Mouse (Mus musculus): Measurements from ENCODE around the gene Efna4.

Gene Efna4

DNA sequence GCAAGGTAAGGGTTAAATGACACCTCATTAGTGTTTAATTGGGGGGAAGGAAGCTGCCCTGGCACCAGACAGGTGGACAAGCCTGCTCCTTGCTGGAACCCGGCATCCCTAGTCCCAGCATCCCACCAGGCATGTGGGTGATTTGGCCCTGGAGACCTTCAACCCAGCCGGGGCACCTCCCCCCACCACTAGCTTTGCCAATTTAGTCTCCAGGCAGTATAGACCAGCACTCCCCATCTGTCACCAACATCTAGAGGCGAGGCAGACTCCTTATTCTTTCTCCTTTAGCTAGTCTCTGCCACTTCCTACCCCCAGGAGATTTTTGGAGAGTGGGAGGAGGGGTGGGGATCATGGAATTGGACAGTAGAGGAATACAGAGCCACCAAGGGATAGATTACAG, 7.5 kb downstream of the Efna4 start:
- peak; percentile 53 to 75 for DNase-seq

GRCm38 (mm10) chr3:89328623-89329022, 9.2 kb downstream of the Efna4 start:
- peak; percentile 28 to 51 for DNase-seq

DNA sequence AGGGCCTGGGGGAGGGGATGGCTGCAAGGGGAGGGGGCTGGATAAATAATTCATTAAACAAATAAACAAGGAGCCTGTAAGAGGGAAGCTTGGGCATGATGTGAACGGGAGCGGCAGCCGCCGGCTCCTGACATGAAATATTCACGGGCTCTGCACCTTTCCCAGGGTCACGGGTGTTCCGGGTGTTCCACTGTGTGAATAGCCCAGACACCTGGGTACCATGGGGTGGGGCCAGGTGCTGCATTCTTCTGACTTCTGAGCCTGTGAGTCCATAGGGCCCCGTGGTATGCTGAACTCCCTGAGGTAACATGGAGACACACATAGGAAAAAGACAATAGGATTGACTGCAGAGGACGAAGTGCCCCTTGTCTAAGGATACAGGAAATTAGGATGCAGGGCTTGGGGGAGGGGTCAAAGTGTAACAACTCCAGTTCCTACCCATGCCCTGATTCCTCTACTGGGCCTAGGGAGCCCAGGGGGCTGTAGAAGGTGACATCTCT, 10.4 kb downstream of the Efna4 start:
- no peak for DNase-seq

DNA sequence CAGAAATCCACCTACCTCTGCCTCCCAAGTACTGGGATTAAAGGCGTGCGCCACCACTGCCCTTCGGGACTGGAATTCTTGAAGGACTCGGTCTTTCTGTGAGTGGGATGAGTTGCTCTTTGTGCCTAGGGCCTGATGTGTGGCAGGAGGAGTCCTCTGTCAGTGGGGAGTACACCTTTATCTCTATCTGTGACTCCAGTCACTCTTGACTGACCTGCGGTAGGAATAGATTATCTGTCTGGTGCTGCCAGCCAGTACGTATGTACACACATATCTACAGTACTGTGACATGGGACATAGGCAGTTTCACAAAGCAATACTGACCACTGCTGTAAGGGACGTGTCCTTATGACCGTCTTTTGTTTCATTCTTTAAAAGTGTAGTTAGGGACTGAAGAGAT, 11.9 kb downstream of the Efna4 start:
- no peak for DNase-seq

DNA sequence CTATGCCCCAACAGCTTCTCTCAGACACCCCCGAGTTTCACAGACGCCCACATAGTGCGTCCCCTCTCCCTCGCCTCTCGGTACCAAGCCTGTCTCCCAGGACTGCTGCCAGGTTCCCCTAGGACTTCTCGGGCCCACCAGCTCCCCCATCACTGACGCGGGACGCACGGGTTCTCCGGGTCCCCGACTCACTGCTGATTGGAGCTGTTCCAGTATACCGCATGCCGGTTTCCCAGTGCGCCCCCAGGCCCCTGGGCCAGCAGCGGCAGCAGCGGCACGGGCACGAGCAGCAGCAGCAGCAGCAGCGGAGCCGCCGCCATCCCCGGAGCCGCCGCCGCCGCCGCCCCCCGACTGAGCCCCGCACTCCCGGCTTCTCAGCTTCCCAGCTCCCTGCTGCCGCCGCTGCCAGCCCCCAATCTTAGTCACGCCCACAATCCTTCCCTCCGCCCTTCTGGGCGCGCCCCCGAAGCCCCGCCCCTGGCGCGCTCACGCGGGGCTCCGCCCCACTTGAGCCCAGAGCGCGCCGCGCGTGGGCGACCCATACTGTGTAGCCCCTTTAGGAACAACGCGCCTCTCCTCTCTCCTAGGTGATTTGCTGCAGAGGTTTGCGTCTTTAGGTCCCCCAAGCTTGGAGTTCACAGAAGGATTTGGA, 15.2 kb downstream of the Efna4 start, which contains the start of gene Efna3:
Efna3 (minus strand) TSS at position 452 of the 652 bp plus-strand sequence.
- DNase-seq = peak; percentile 78 to 81

DNA sequence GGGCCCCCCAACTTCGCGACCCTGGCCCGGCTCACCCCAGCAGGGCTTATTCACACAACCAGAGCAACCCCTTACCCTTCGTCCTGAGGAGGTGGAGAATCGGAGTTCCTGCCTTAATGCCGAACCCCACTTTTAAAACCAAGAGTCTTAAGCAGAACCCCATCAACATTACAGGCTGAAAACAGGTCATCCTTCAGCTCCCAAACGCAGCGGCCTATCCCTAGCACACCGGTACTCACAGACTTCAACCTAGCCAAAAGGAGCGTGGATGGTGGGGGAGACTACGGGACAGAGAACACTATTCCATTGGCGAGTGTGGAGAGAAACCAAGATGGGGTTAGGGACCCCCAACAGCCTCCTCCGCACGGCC, 15.7 kb downstream of the Efna4 start:
- no peak for DNase-seq

DNA sequence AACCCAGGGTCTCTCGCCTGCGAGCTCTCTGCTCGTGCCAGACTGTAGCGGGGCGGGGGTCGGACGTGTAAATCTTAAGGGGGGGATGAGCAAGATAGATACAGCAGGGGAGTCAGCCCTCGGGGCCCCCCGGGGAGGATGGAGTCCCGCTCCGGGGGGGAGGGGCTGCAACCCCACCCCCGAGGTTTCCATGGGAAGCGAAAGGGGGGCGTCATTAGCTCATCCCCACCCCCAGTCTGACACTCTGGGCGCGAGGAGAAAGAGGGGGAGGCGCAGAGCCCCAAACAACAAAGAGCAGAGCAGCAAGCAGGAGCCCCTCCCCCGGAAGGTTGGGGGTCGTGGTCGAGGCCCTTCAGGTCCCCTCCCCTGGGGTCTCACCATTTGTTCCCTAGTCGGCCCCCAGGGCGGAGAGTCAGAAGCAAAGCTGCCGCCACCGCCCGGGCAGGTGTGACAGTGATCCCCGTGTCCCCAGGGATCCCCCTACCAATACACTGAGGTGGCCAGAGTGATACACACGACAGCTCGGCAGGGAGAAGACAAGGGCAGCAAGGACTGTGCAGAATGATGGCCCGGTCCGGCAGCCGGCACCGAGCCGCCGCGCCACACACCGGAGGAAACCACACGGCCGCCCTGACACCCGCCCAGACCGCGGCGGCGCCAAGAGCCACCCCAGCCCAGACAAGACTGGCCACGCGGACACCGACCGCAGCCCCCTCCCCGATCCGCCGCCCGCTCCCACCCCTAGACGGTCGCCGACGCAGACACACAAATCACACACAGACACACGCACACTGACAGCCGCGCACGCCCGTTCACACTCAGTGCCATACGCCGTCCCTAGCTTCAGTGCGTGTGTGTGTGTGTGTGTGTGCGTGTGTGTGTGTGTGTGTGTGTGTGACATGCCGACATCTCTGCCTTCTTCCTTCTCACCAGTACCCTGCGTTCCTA, 16.4 kb downstream of the Efna4 start:
- peak; percentile 46 to 52 for DNase-seq

- peak; percentile 56 to 61 for DNase-seq
Observed at GRCm38 (mm10) chr3:89320581-89321182, 17.1 kb downstream of the Efna4 start.

- peak; percentile 50 to 56 for DNase-seq
Observed at GRCm38 (mm10) chr3:89319591-89320350, 18.1 kb downstream of the Efna4 start.

GRCm38 (mm10) chr3:89318971-89319590, 18.7 kb downstream of the Efna4 start:
- peak; percentile 46 to 49 for DNase-seq

- DNase-seq = peak; percentile 23 to 37
Observed at GRCm38 (mm10) chr3:89318316-89318715, 19.5 kb downstream of the Efna4 start.

GRCm38 (mm10) chr3:89317246-89317645, 20.6 kb downstream of the Efna4 start:
- no peak for DNase-seq

DNA sequence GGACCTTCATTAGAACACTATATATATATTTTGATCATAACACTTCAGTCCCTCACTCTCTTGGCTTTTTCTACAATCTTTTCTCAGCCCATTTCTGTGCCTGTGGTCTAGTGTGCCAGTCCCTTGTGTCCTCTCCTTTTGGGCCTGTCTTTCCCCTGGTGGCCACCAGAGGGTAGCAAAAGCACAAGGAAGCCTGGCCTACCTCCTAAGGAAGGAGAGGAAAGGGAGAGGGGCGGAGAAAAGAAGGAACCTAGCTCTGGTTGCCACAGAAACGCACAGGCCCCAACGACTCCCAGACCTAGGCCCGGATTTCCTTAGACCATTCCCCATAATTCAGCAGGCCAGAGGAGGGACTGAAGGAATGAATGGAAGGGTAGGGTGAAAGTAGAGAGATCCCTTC, 21.0 kb downstream of the Efna4 start:
- peak; percentile 95 for DNase-seq

GRCm38 (mm10) chr3:89315930-89316831, 21.6 kb downstream of the Efna4 start:
- peak; percentile 33 to 41 for DNase-seq

- DNase-seq = peak; percentile 91 to 94
Observed at GRCm38 (mm10) chr3:89315195-89315929, 22.5 kb downstream of the Efna4 start.

DNA sequence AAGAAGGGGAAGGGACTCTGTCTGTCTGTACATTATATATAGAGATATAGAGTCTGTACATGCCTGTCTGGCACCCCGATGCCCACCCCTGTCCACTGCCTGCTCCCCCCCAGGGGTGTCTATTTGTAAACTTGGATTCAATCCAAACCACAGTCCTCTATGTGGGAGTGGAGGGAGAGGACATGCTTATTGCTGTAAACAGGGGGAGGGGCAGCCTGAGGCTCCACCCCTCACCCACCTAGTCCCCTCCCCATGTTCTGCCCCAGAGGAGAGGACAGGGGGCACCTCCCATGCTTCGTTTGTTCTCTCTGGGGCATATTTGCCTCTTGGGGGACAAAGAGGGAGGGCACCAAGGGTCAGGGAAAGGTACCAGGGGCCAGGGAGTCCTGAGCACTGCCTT, 23.0 kb downstream of the Efna4 start:
- peak in 1 of 2 experiments; percentile 23 for DNase-seq

GRCm38 (mm10) chr3:89314340-89314739, 23.5 kb downstream of the Efna4 start:
- no peak for DNase-seq

DNA sequence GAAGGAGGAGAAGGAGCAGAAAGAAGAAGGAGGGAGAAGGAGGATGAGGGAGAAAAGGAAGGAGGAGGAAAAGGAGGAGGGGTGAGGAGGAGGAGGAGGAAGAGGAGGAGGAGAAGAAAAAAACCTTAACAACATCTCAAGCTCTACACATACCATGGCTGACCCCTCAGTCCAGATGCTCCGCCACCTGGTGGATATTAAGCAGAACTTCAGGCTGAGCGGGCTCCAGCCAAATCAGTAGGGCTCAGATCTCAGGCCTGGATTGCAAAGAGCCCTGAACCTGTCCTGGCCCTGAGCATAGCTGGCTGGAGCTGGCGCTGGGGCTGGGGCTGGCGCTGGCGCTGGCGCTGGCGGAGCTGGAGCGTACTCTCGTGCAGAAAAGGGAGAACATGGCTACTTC, 29.7 kb downstream of the Efna4 start:
- peak; percentile 83 to 88 for DNase-seq

GRCm38 (mm10) chr3:89305551-89306325, 32.1 kb downstream of the Efna4 start:
- DNase-seq = no peak

All from cerebellum, postnatal 10 days (tissue).